Mouse (Mus musculus) heart, embryonic 15.5 days (tissue): ENCODE measurements at regions not wholly inside any gene's neighbourhood (a gene's known extent, or its start where the extent isn't known, plus 50 kb on each side); places are given as distances from the start of the nearest gene placed in this dataset.

Source experiments
- ATAC-seq: fragments of 200-750 bp; cut with Nextera tagmentation; replicated peaks from 2 replicates; pipeline ENCODE4 v1.8.0; 2017; ENCODE audit warnings: low read depth, moderate TSS enrichment; ENCODE audit not compliant: insufficient number of reproducible peaks, insufficient read depth, low FRiP score
- H3K27ac ChIP-seq: fragments of 300-500 bp; sonication (generic); 2 replicates; pipeline ENCODE4 v1.5.1; 2015; ENCODE audit warnings: mild to moderate bottlenecking, inconsistent platforms
- H3K27me3 ChIP-seq: fragments of 300-500 bp; sonication (generic); 2 replicates; pipeline ENCODE4 v1.6.1; 2015; ENCODE audit warnings: inconsistent platforms
- H3K36me3 ChIP-seq: fragments of 300-500 bp; sonication (generic); 2 replicates; pipeline ENCODE4 v1.6.1; 2015; ENCODE audit warnings: mild to moderate bottlenecking, inconsistent platforms
- H3K4me1 ChIP-seq: fragments of 300-500 bp; sonication (generic); replicated peaks from 2 replicates; pipeline ENCODE4 v1.6.1; 2015; ENCODE audit warnings: inconsistent platforms
- H3K4me2 ChIP-seq: fragments of 300-500 bp; sonication (generic); 2 replicates; pipeline ENCODE4 v1.6.1; 2015; ENCODE audit warnings: inconsistent platforms, mild to moderate bottlenecking, moderate library complexity
- H3K4me3 ChIP-seq: fragments of 300-500 bp; sonication (generic); 2 replicates; pipeline ENCODE4 v1.5.1; 2015; ENCODE audit warnings: mild to moderate bottlenecking, inconsistent platforms
- H3K9ac ChIP-seq: fragments of 300-500 bp; sonication (generic); 2 replicates; pipeline ENCODE4 v1.6.1; 2015; ENCODE audit warnings: mild to moderate bottlenecking, inconsistent platforms
- H3K9me3 ChIP-seq: fragments of 300-500 bp; sonication (generic); replicated peaks from 2 replicates; pipeline ENCODE4 v1.6.1; 2016; ENCODE audit warnings: inconsistent platforms
- WGBS: fragments of 180-500 bp; shearing (Covaris S2); methylation state at CpG from one replicate; pipeline ENCODE4 v1.1.7; 2015; ENCODE audit warnings: mixed read lengths; 5-methylcytosine and 5-hydroxymethylcytosine counted together

GRCm38 (mm10) chr14:25189256-25189655, 269.7 kb upstream of the Zmiz1 start:
- no peaks in the 10 kb centered on the region for H3K9me3 ChIP-seq
- no peak overlapping the region for H3K27ac ChIP-seq
- H3K27me3 ChIP-seq = no peaks in the 10 kb centered on the region
- 81% methylated on average over 5 of the region's 5 CpGs for WGBS
- no peak overlapping the region for H3K4me2 ChIP-seq
- no peaks in the 10 kb centered on the region for H3K36me3 ChIP-seq
- no peak overlapping the region for H3K4me3 ChIP-seq
- no peak overlapping the region for H3K9ac ChIP-seq
- no peak for ATAC-seq
- H3K4me1 ChIP-seq = peaks cover 17% of the 10 kb centered on the region

- Histone ChIP-seq H3K36me3 (no peaks in the 10 kb centered on the region), H3K9ac (no peak overlapping the region), H3K27ac (no peak overlapping the region), H3K4me3 (no peak overlapping the region), H3K4me1 (peaks cover 11% of the 10 kb centered on the region), H3K9me3 (no peaks in the 10 kb centered on the region), H3K4me2 (no peak overlapping the region), H3K27me3 (no peaks in the 10 kb centered on the region)
- no peak for ATAC-seq
- WGBS = 86% methylated on average over 10 of the region's 10 CpGs
Measured at GRCm38 (mm10) chr14:25190680-25191270, 268.2 kb upstream of the Zmiz1 start.

- peak overlapping the region; percentile 22; the same call in 1 of the 2 replicates for H3K27ac ChIP-seq
- 33% methylated on average over 5 of the region's 5 CpGs for WGBS
- no peak overlapping the region for H3K9ac ChIP-seq
- H3K4me3 ChIP-seq = no peak overlapping the region
- H3K4me2 ChIP-seq = no peak overlapping the region
- H3K27me3 ChIP-seq = no peaks in the 10 kb centered on the region
- H3K36me3 ChIP-seq = no peaks in the 10 kb centered on the region
- H3K4me1 ChIP-seq = peaks cover 21% of the 10 kb centered on the region
- H3K9me3 ChIP-seq = no peaks in the 10 kb centered on the region
- peak; percentile 36; the same call in 1 of the 2 replicates for ATAC-seq
Measured at GRCm38 (mm10) chr14:25196820-25197219, 262.2 kb upstream of the Zmiz1 start.

- H3K4me3 ChIP-seq = no peak overlapping the region
- no peak overlapping the region for H3K4me2 ChIP-seq
- H3K9me3 ChIP-seq = no peaks in the 10 kb centered on the region
- H3K36me3 ChIP-seq = no peaks in the 10 kb centered on the region
- ATAC-seq = no peak
- no peak overlapping the region for H3K9ac ChIP-seq
- peaks cover 21% of the 10 kb centered on the region for H3K4me1 ChIP-seq
- 70% methylated on average over 3 of the region's 3 CpGs for WGBS
- H3K27me3 ChIP-seq = no peaks in the 10 kb centered on the region
- H3K27ac ChIP-seq = peak overlapping the region; percentile 43; the same call in 1 of the 2 replicates
Measured at GRCm38 (mm10) chr14:25199900-25200299, 259.1 kb upstream of the Zmiz1 start.

- ATAC-seq = no peak
- H3K9ac ChIP-seq = no peak overlapping the region
- H3K4me2 ChIP-seq = no peak overlapping the region
- H3K4me1 ChIP-seq = peaks cover 21% of the 10 kb centered on the region
- H3K36me3 ChIP-seq = no peaks in the 10 kb centered on the region
- H3K27me3 ChIP-seq = no peaks in the 10 kb centered on the region
- no peak overlapping the region for H3K4me3 ChIP-seq
- no peaks in the 10 kb centered on the region for H3K9me3 ChIP-seq
- WGBS = 37% methylated on average over 4 of the region's 4 CpGs
- peak overlapping the region; percentile 43; the same call in 1 of the 2 replicates for H3K27ac ChIP-seq
Measured at GRCm38 (mm10) chr14:25200656-25201179, 258.3 kb upstream of the Zmiz1 start.

GRCm38 (mm10) chr14:25202312-25202711, 256.7 kb upstream of the Zmiz1 start:
- H3K9ac ChIP-seq = no peak overlapping the region
- H3K4me1 ChIP-seq = peaks cover 19% of the 10 kb centered on the region
- 55% methylated on average over 2 of the region's 2 CpGs for WGBS
- no peak overlapping the region for H3K4me3 ChIP-seq
- no peak overlapping the region for H3K4me2 ChIP-seq
- H3K9me3 ChIP-seq = no peaks in the 10 kb centered on the region
- no peaks in the 10 kb centered on the region for H3K27me3 ChIP-seq
- H3K27ac ChIP-seq = no peak overlapping the region
- H3K36me3 ChIP-seq = no peaks in the 10 kb centered on the region
- no peak for ATAC-seq

- ATAC-seq = no peak
- no peaks in the 10 kb centered on the region for H3K9me3 ChIP-seq
- no peaks in the 10 kb centered on the region for H3K36me3 ChIP-seq
- no peak overlapping the region for H3K27ac ChIP-seq
- H3K4me1 ChIP-seq = peaks cover 26% of the 10 kb centered on the region
- H3K9ac ChIP-seq = no peak overlapping the region
- WGBS = 88% methylated on average over 5 of the region's 5 CpGs
- no peaks in the 10 kb centered on the region for H3K27me3 ChIP-seq
- H3K4me3 ChIP-seq = no peak overlapping the region
- H3K4me2 ChIP-seq = no peak overlapping the region
Measured at GRCm38 (mm10) chr14:25204091-25204490, 254.9 kb upstream of the Zmiz1 start.

GRCm38 (mm10) chr14:25206855-25207254, 252.1 kb upstream of the Zmiz1 start:
- 74% methylated on average over 4 of the region's 4 CpGs for WGBS

GRCm38 (mm10) chr14:25207422-25207821, 251.6 kb upstream of the Zmiz1 start:
- Histone ChIP-seq H3K9me3 (no peaks in the 10 kb centered on the region), H3K4me3 (no peak overlapping the region), H3K27me3 (no peaks in the 10 kb centered on the region), H3K27ac (no peak overlapping the region), H3K9ac (no peak overlapping the region), H3K36me3 (no peaks in the 10 kb centered on the region), H3K4me1 (peaks cover 12% of the 10 kb centered on the region; the same call in 1 of the 2 replicates), H3K4me2 (no peak overlapping the region)
- ATAC-seq = 0 out of 2 replicates have a peak, but pooled peaks have one; percentile 8
- WGBS = 58% methylated on average over 5 of the region's 5 CpGs

More at GRCm38 (mm10) chr14:25206855-25207254, 252.1 kb upstream of the Zmiz1 start:
- no peak overlapping the region for H3K9ac ChIP-seq
- no peak for ATAC-seq
- no peak overlapping the region for H3K4me2 ChIP-seq
- no peaks in the 10 kb centered on the region for H3K36me3 ChIP-seq
- no peak overlapping the region for H3K4me3 ChIP-seq
- H3K27me3 ChIP-seq = no peaks in the 10 kb centered on the region
- H3K9me3 ChIP-seq = no peaks in the 10 kb centered on the region
- H3K4me1 ChIP-seq = peaks cover 12% of the 10 kb centered on the region; the same call in 1 of the 2 replicates
- H3K27ac ChIP-seq = no peak overlapping the region

GRCm38 (mm10) chr14:25208221-25209056, 250.5 kb upstream of the Zmiz1 start:
- no peak for ATAC-seq
- H3K4me3 ChIP-seq = no peak overlapping the region
- WGBS = 69% methylated on average over 9 of the region's 9 CpGs
- no peaks in the 10 kb centered on the region for H3K9me3 ChIP-seq
- H3K27me3 ChIP-seq = no peaks in the 10 kb centered on the region
- H3K4me1 ChIP-seq = peaks cover 12% of the 10 kb centered on the region; the same call in 1 of the 2 replicates
- no peak overlapping the region for H3K9ac ChIP-seq
- no peak overlapping the region for H3K27ac ChIP-seq
- H3K36me3 ChIP-seq = no peaks in the 10 kb centered on the region
- no peak overlapping the region for H3K4me2 ChIP-seq

- Histone ChIP-seq H3K9me3 (no peaks in the 10 kb centered on the region), H3K4me1 (0 out of 2 replicates have a peak, but pooled peaks cover 4% of the 10 kb centered on the region), H3K4me3 (no peak overlapping the region), H3K9ac (no peak overlapping the region), H3K27ac (no peak overlapping the region), H3K27me3 (no peaks in the 10 kb centered on the region), H3K4me2 (no peak overlapping the region), H3K36me3 (no peaks in the 10 kb centered on the region)
- no peak for ATAC-seq
- WGBS = 65% methylated on average over 6 of the region's 6 CpGs
Measured at GRCm38 (mm10) chr14:25213056-25213455, 245.9 kb upstream of the Zmiz1 start.
